Mouse (Mus musculus): ENCODE results near the gene Bysl. TPM values are rescaled to one million over a fixed set of nuclear protein-coding genes. Genes with fewer than 3 reads are reported as not detected.
"Not testable (repeated sequence)": the region's sequence is repeated elsewhere in the genome, so short reads cannot be mapped to it uniquely, and the experiment has no call there.

Gene Bysl
- total and polyA plus RNA-seq, 2 experiments = 2.5 to 8.1 TPM

- H3K9ac ChIP-seq (ENCODE audit: low read depth, low read length) = no peak overlapping the region
- TF ChIP-seq POLR2A (IDR thresholded peaks at IDR 0.05; ENCODE audit: extremely low read depth, insufficient read depth, low read length) (no peak), CTCF (IDR thresholded peaks at IDR 0.05; ENCODE audit: low read depth, low read length) (no peak)
- H3K4me3 ChIP-seq (ENCODE audit: insufficient read depth, low read depth, low read length) = no peak overlapping the region
- WGBS = 95% methylated on average over 11 of the region's 11 CpGs
- no peak for DNase-seq (ENCODE audit: extremely low read depth, low read depth, low spot score)
- H3K27ac ChIP-seq (replicated peaks; ENCODE audit: insufficient read depth, low read depth, low read length) = no peak overlapping the region
- peaks cover 12% of the 10 kb centered on the region; the same call in 1 of the 2 replicates for H3K36me3 ChIP-seq (ENCODE audit: control insufficient read depth, insufficient read depth, low read length)
- peaks cover 3% of the 10 kb centered on the region for H3K4me1 ChIP-seq (ENCODE audit: control insufficient read depth, insufficient read depth, low read length)
- no peaks in the 10 kb centered on the region for H3K79me2 ChIP-seq (ENCODE audit: control insufficient read depth, insufficient read depth, low read length)
- H3K27me3 ChIP-seq (ENCODE audit: control insufficient read depth, insufficient read depth, low read length) = no peaks in the 10 kb centered on the region
Measured at GRCm38 (mm10) chr17:47602289-47602688, 9.0 kb downstream of the Bysl start.

GRCm38 (mm10) chr17:47601389-47601755 is 9.9 kb downstream of the Bysl start:
- Histone ChIP-seq H3K4me3 (ENCODE audit: insufficient read depth, low read depth, low read length) (no peak overlapping the region), H3K9ac (ENCODE audit: low read depth, low read length) (no peak overlapping the region), H3K79me2 (ENCODE audit: control insufficient read depth, insufficient read depth, low read length) (no peaks in the 10 kb centered on the region), H3K27me3 (ENCODE audit: control insufficient read depth, insufficient read depth, low read length) (no peaks in the 10 kb centered on the region), H3K27ac (replicated peaks; ENCODE audit: insufficient read depth, low read depth, low read length) (no peak overlapping the region), H3K36me3 (ENCODE audit: control insufficient read depth, insufficient read depth, low read length) (peaks cover 12% of the 10 kb centered on the region; the same call in 1 of the 2 replicates), H3K4me1 (ENCODE audit: control insufficient read depth, insufficient read depth, low read length) (peaks cover 3% of the 10 kb centered on the region)
- DNase-seq (ENCODE audit: extremely low read depth, low read depth, low spot score) = no peak
- WGBS = 96% methylated on average over 10 of the region's 10 CpGs
- TF ChIP-seq CTCF (IDR thresholded peaks at IDR 0.05; ENCODE audit: low read depth, low read length) = no peak
- TF ChIP-seq POLR2A (IDR thresholded peaks at IDR 0.05; ENCODE audit: extremely low read depth, insufficient read depth, low read length) = no peak

- peaks cover 8% of the 10 kb centered on the region; the same call in 1 of the 2 replicates for H3K36me3 ChIP-seq (ENCODE audit: control insufficient read depth, insufficient read depth, low read length)
- no peaks in the 10 kb centered on the region for H3K27me3 ChIP-seq (ENCODE audit: control insufficient read depth, insufficient read depth, low read length)
- no peak for TF ChIP-seq CTCF (IDR thresholded peaks at IDR 0.05; ENCODE audit: low read depth, low read length)
- no peak for TF ChIP-seq POLR2A (IDR thresholded peaks at IDR 0.05; ENCODE audit: extremely low read depth, insufficient read depth, low read length)
- no peak for DNase-seq (ENCODE audit: extremely low read depth, low read depth, low spot score)
- no peaks in the 10 kb centered on the region for H3K79me2 ChIP-seq (ENCODE audit: control insufficient read depth, insufficient read depth, low read length)
- no peak overlapping the region for H3K27ac ChIP-seq (replicated peaks; ENCODE audit: insufficient read depth, low read depth, low read length)
- H3K4me1 ChIP-seq (ENCODE audit: control insufficient read depth, insufficient read depth, low read length) = peaks cover 3% of the 10 kb centered on the region
- WGBS = 88% methylated on average over 13 of the region's 13 CpGs
- no peak overlapping the region for H3K4me3 ChIP-seq (ENCODE audit: insufficient read depth, low read depth, low read length)
- H3K9ac ChIP-seq (ENCODE audit: low read depth, low read length) = no peak overlapping the region
Measured at GRCm38 (mm10) chr17:47600601-47601388, 10.5 kb downstream of the Bysl start.

GRCm38 (mm10) chr17:47599511-47600297 is 11.6 kb downstream of the Bysl start:
- TF ChIP-seq POLR2A (IDR thresholded peaks at IDR 0.05; ENCODE audit: extremely low read depth, insufficient read depth, low read length) (no peak), CTCF (IDR thresholded peaks at IDR 0.05; ENCODE audit: low read depth, low read length) (no peak)
- peak; percentile 20 for DNase-seq (ENCODE audit: extremely low read depth, low read depth, low spot score)
- Histone ChIP-seq H3K79me2 (ENCODE audit: control insufficient read depth, insufficient read depth, low read length) (0 out of 2 replicates have a peak, but pooled peaks cover under 1% of the 10 kb centered on the region), H3K4me3 (ENCODE audit: insufficient read depth, low read depth, low read length) (no peak overlapping the region), H3K27ac (replicated peaks; ENCODE audit: insufficient read depth, low read depth, low read length) (no peak overlapping the region), H3K4me1 (ENCODE audit: control insufficient read depth, insufficient read depth, low read length) (peaks cover 3% of the 10 kb centered on the region), H3K36me3 (ENCODE audit: control insufficient read depth, insufficient read depth, low read length) (peaks cover 8% of the 10 kb centered on the region; the same call in 1 of the 2 replicates), H3K9ac (ENCODE audit: low read depth, low read length) (no peak overlapping the region), H3K27me3 (ENCODE audit: control insufficient read depth, insufficient read depth, low read length) (no peaks in the 10 kb centered on the region)
- 70% methylated on average over 11 of the region's 11 CpGs for WGBS

GRCm38 (mm10) chr17:47598580-47599304 is 12.6 kb downstream of the Bysl start:
- H3K27me3 ChIP-seq (ENCODE audit: control insufficient read depth, insufficient read depth, low read length); DNase-seq (ENCODE audit: extremely low read depth, low read depth, low spot score); H3K4me3 ChIP-seq (ENCODE audit: insufficient read depth, low read depth, low read length); H3K4me1 ChIP-seq (ENCODE audit: control insufficient read depth, insufficient read depth, low read length); H3K36me3 ChIP-seq (ENCODE audit: control insufficient read depth, insufficient read depth, low read length); H3K9ac ChIP-seq (ENCODE audit: low read depth, low read length); H3K27ac ChIP-seq (replicated peaks; ENCODE audit: insufficient read depth, low read depth, low read length); H3K79me2 ChIP-seq (ENCODE audit: control insufficient read depth, insufficient read depth, low read length): not testable (repeated sequence)
- WGBS = 75% methylated on average over 10 of the region's 10 CpGs

All from liver, adult 2 months (tissue).